Mouse (Mus musculus) spleen, adult 2 months (tissue): ENCODE results near the gene Msh6. TPM values are rescaled to one million over a fixed set of nuclear protein-coding genes. Genes with fewer than 3 reads are reported as not detected.
"Not testable (repeated sequence)": the region's sequence is repeated elsewhere in the genome, so short reads cannot be mapped to it uniquely, and the experiment has no call there.

Source experiments
- DNase-seq, 2 experiments: peaks; one replicate each; pipeline versions ENCODE4 v3.0.0 to v3.0.0-alpha.2; 2012 to 2021; ENCODE audit warnings: low spot score in 2 of 2, low read depth in 1 of 2
- H3K27ac ChIP-seq: fragments of 200-500 bp; 2 replicates; pipeline ENCODE4 v1.5.1; 2012; ENCODE audit warnings: low read length, inconsistent platforms; ENCODE audit not compliant: insufficient read depth
- H3K27me3 ChIP-seq: fragments of 200-500 bp; 2 replicates; pipeline ENCODE4 v1.6.1; 2012; ENCODE audit warnings: mild to moderate bottlenecking, moderate library complexity, low read length, inconsistent platforms; ENCODE audit not compliant: control insufficient read depth, insufficient read depth
- H3K36me3 ChIP-seq: fragments of 200-500 bp; 2 replicates; pipeline ENCODE4 v1.6.1; 2012; ENCODE audit warnings: mild to moderate bottlenecking, low read length, inconsistent platforms; ENCODE audit not compliant: control insufficient read depth, insufficient read depth
- H3K4me1 ChIP-seq: fragments of 200-500 bp; 2 replicates; pipeline ENCODE4 v1.6.1; 2011; ENCODE audit warnings: inconsistent platforms; ENCODE audit not compliant: control insufficient read depth, insufficient read depth, insufficient read length
- H3K4me3 ChIP-seq: fragments of 200-500 bp; 2 replicates; pipeline ENCODE4 v1.5.1; 2011; ENCODE audit warnings: mild to moderate bottlenecking, inconsistent platforms; ENCODE audit not compliant: insufficient read depth, insufficient read length; ENCODE audit errors: extremely low read depth
- CTCF ChIP-seq: fragments of 200-500 bp; IDR thresholded peaks from 2 replicates; pipeline ENCODE4 v1.5.1; 2011; ENCODE audit warnings: mild to moderate bottlenecking, inconsistent platforms; ENCODE audit not compliant: insufficient read depth, insufficient read length, insufficient replicate concordance; ENCODE audit errors: extremely low read depth
- POLR2A ChIP-seq: fragments of 200-500 bp; IDR thresholded peaks from 2 replicates; pipeline ENCODE4 v1.6.1; 2011; ENCODE audit warnings: low read depth, low read length, inconsistent platforms
- WGBS: fragments of 180-500 bp; shearing (Covaris S2); methylation state at CpG from one replicate; pipeline ENCODE4 v1.1.7; 2018; 5-methylcytosine and 5-hydroxymethylcytosine counted together
- polyA plus RNA-seq: library from polyadenylated mRNA; depleted of rRNA; stranded (reverse); fragments of >200 nt; gene quantifications from 2 replicates; pipeline ENCODE4 v1.2.3, GENCODE M21; 2012; rRNA removed

The Msh6 gene
- 2.8 and 3.3 TPM in 2 replicates for polyA plus RNA-seq

DNA sequence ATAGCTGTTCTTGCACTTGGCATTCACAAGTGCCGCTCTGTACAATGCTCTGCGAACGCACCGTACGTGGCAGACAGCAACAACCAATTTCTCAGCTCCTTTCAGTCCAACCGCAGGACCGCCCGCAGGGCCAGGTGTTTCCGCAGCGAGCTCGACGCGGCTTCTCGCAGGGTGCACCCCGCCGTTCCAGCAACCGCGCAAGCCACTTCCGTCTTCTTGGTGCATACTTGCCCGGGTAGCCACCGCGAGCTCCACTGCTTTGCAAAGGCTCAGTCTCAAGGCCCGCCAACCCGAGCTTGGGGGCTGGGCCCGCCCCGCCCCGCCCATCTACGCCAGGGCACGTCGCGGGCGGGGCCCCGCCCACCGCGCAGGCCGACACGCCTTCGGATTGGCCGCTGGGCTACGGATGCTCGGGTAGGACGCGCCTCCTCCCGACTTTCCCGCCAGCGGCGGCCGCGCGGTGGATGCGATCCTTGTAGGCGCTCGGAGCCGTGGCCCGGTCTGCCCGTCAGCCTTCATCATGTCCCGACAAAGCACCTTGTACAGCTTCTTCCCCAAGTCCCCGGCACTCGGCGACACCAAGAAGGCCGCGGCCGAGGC is at the start of gene Msh6:
Gene Msh6, plus strand, starts transcription at position 434 of the 600 bp plus-strand sequence.
- DNase-seq = peak; percentile 93 to 97
- peak within 1 kb of the TSS; percentile 91 for H3K27ac ChIP-seq
- WGBS = under 1% methylated on average over 63 of the region's 63 CpGs
- H3K27me3 ChIP-seq = no peaks in the 10 kb centered on the region
- no peaks in the 10 kb centered on the region; the same call in 1 of the 2 replicates for H3K36me3 ChIP-seq
- H3K4me3 ChIP-seq = peak within 1 kb of the TSS; percentile 87
- TF ChIP-seq POLR2A (peak; percentile 59; the same call in 1 of the 2 replicates), CTCF (no peak)
- H3K4me1 ChIP-seq = peaks cover 2% of the 10 kb centered on the region; the same call in 1 of the 2 replicates

DNA sequence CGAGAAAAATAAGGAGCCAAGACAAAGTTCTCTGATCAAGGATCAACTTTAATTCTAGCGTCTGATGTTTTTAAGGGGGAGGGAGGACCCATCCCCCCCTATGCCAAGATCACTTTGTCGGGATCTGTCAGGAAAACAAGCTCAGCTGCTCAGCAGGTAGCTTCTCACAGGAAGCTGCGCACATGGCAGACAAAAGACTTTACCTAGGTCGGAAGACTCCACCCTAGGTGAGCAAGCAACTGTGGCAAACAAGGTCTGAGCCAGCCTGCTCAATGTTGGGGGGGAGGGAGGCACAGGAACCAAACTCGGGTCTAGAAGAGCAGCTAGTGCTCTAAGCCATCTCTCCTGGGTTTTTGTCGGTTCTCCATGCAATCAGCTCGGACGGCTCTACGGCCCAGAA is 40.5 kb upstream of the Msh6 start:
- H3K36me3 ChIP-seq = no peaks in the 10 kb centered on the region
- no peak overlapping the region for H3K4me3 ChIP-seq
- TF ChIP-seq POLR2A (no peak), CTCF (no peak)
- whole genome bisulfite sequencing = 90% methylated on average over 10 of the region's 10 CpGs
- no peaks in the 10 kb centered on the region for H3K4me1 ChIP-seq
- no peak overlapping the region for H3K27ac ChIP-seq
- H3K27me3 ChIP-seq = no peaks in the 10 kb centered on the region
- no peak for DNase-seq

DNA sequence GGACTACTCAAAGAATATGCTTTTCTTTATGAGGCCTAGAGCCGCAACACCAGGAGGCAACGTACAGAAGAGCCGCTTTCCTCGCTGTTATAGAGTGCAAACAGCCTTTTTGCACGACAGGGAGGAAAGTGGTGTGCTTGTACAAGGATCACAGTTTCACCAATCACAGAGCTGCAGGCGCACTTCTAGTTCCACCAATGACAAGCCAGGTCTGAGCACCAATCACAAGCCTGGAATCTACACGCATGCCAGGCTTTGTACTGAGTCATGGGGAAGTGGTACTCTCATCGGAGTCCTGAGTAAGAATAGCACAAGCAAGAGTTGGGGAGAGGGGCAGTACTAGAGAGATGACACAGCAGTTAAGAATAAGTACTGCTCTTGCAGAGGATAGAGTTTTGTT is 40.1 kb upstream of the Msh6 start:
- 87% methylated on average over 8 of the region's 8 CpGs for WGBS
- Histone ChIP-seq H3K27me3 (no peaks in the 10 kb centered on the region), H3K27ac (no peak overlapping the region), H3K36me3 (no peaks in the 10 kb centered on the region), H3K4me1 (no peaks in the 10 kb centered on the region), H3K4me3 (no peak overlapping the region)
- no peak for DNase-seq
- TF ChIP-seq POLR2A = no peak
- no peak for TF ChIP-seq CTCF

DNA sequence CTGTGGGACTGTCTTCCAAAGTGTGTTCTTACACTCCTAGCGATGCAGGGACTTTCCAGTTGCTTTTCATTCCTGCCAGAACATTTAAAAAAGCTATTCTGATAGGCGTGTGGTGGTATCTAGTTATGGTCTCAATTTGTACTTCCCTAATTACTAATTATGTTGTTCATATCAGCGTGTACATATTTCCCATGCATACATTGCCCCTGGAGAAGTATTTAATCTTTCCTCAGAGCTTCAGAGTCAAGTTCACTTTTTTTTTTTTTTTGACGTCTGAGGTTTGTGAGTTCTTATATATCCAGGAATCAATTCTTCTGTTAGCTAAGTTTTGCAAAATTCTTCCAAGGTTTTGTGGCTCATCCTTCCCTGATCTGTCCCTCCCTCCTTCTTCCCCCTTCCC is 38.7 kb upstream of the Msh6 start:
- no peak for DNase-seq
- no peaks in the 10 kb centered on the region for H3K36me3 ChIP-seq
- no peak overlapping the region for H3K4me3 ChIP-seq
- H3K27ac ChIP-seq = no peak overlapping the region
- H3K27me3 ChIP-seq = no peaks in the 10 kb centered on the region
- WGBS = 82% methylated on average over 4 of the region's 4 CpGs
- H3K4me1 ChIP-seq = no peaks in the 10 kb centered on the region
- TF ChIP-seq CTCF (no peak), POLR2A (no peak)

DNA sequence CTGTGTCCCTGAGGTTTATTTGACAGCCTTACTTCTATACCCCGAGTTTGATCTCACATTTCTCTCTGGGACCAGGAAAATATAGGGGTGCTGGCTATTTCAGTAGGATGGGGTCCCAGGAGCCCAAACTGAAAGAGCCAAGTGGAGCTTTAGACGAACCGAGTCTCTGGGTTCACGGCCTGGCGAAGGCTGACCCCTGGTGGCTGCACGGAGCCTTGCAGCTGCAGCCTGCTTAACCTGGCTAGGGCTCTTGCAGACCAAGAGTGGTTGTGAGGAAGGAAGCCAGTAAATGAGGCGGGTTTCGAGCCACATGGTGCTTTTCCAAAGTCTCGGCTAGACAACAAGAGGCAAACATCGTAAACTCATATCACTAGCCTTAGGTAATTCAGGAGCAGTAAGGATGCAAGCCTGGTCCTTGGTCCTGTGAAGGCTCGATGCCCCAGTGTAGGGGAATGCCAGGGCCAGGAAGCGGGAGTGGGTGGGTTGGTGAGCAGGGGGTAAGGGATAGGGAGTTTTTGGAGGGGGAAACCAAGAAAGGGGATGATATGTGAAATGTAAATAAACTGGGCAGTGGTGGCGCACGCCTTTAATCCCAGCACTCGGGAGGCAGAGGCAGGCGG is 25.8 kb upstream of the Msh6 start:
- H3K27ac ChIP-seq = no peak overlapping the region
- H3K36me3 ChIP-seq = no peaks in the 10 kb centered on the region
- H3K4me1 ChIP-seq = no peaks in the 10 kb centered on the region; the same call in 1 of the 2 replicates
- no peaks in the 10 kb centered on the region for H3K27me3 ChIP-seq
- H3K4me3 ChIP-seq = no peak overlapping the region
- TF ChIP-seq POLR2A (no peak), CTCF (peak; percentile 99)
- 35% methylated on average over 16 of the region's 16 CpGs for WGBS
- peak; percentile 22 to 72 for DNase-seq

DNA sequence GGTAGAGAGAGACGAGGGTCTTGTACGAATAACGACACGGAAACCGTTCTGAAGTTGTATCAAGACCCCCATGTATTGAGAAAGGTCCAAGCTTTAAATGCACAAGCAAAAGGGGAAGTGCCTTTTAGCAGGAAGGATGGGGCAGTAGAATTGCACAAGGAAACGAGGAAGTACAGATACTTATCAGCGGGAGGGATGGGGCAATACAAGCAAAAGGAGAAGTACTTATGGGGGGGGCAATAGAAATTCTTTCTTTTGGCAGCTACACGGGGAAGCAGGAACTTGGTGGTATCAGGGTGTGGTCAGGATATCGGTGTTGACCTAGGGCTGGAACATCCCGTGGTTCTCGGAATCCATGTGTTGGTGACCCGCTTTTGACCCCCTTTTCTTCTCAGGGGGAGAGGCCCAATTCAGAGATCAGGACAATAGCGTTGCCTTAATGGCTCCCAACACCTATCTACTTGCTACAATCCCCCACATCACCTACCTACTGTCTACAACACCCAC is 20.2 kb upstream of the Msh6 start:
- not testable (repeated sequence) for H3K27me3 ChIP-seq, H3K4me3 ChIP-seq, DNase-seq, H3K27ac ChIP-seq, H3K36me3 ChIP-seq, H3K4me1 ChIP-seq
- 58% methylated on average over 13 of the region's 13 CpGs for WGBS
